Mouse (Mus musculus): Measurements from ENCODE around the gene Foxred2. TPM values are rescaled to one million over a fixed set of nuclear protein-coding genes. Genes with fewer than 3 reads are reported as not detected.

The Foxred2 gene
- total RNA-seq, 2 experiments from 2014 or later: 2.2 to 2.8 TPM

- no peak for DNase-seq
Measured at GRCm38 (mm10) chr15:77949061-77949460, 7.5 kb downstream of the Foxred2 start.

- no peak for DNase-seq
Measured at GRCm38 (mm10) chr15:77945711-77946110, 10.8 kb downstream of the Foxred2 start.

GRCm38 (mm10) chr15:77941563-77941962 is 15.0 kb downstream of the Foxred2 start:
- no peak for DNase-seq

- no peak for DNase-seq
Measured at GRCm38 (mm10) chr15:77938516-77938915, 18.0 kb downstream of the Foxred2 start.

- DNase-seq: no peak
Measured at GRCm38 (mm10) chr15:77935673-77936375, 20.7 kb downstream of the Foxred2 start.

- DNase-seq: no peak
Measured at GRCm38 (mm10) chr15:77934968-77935367, 21.6 kb downstream of the Foxred2 start.

- DNase-seq: no peak
Measured at GRCm38 (mm10) chr15:77934326-77934725, 22.2 kb downstream of the Foxred2 start.

DNA sequence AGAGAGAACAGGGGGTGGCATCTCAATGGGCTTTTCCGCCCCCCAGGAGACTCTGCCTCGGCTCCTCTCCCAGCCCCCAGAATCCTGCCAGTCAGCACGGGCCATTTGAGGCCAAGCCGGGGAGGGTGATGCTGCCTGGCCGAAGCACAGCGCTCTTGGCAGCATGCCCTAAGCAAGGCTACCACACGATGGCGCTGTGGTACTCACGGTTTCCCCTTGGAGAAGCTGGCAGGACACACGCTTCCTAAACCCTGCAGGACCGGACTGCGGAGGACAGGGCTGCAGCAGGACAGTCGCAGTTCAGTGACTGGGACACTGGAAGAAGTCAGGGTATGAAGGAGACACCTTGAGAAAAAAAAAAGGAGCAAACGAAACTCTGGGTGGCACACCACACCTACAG is 22.8 kb downstream of the Foxred2 start:
- peak; percentile 100 for DNase-seq

GRCm38 (mm10) chr15:77933222-77933621 is 23.3 kb downstream of the Foxred2 start:
- DNase-seq: no peak

- DNase-seq: no peak
Measured at GRCm38 (mm10) chr15:77931689-77932016, 24.9 kb downstream of the Foxred2 start.

DNA sequence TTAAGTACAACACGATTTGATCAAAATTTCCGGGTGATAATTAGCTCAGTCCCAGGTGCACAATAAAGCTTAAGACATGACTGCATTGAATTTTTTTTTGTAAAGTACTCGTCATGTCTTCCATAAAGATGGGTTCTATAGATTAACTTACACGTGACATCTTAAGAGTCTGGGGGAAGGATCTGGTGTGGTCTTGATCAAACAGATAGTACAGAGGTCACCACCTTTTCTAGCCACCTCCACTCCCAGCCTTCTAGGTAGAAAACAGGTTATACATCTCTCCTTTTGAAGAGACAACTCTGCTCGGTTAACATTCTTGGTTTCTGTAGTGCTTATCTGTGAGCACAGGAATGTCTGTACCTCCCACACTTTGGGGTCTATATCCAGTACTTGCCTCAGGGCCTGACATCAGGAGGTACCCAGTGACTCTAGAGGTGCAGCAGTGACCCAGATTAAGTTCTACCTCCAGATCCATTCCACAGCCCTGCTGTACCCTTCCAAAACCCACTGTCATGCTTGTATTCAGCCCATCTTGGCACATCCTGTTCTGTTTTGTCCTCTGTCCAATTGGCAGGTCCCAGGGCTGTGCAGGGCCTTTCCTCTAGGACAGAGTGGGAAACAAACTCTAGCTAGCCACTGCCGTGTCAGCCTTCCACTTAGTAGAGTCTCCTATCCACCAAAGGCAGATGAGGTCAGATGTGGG is 25.4 kb downstream of the Foxred2 start:
- DNase-seq: no peak

DNA sequence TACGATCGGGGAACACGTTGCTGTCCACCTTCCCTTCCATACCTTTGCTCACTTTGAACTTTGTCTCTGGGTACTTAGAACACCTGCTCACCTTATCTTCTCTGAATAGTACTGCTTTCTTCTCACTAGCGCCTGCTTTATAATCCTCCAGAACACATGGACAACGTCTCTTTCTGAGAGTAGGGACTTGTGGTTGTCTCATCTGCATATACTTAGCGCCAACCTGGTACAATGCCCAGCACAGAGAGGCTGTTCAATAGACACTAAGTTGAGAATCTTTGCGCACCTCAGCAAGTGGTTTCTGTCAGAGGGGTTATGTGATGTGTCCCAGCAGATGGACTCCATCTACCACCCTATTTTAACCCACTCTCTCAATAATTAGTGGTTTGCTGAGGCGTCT is 26.7 kb downstream of the Foxred2 start:
- DNase-seq: no peak

GRCm38 (mm10) chr15:77928673-77929331 is 27.7 kb downstream of the Foxred2 start, which contains the start of gene Txn2:
Txn2 (minus strand) TSS chr15:77929006.
- DNase-seq: peak; percentile 84

- DNase-seq: no peak
Measured at GRCm38 (mm10) chr15:77928091-77928490, 28.4 kb downstream of the Foxred2 start.

DNA sequence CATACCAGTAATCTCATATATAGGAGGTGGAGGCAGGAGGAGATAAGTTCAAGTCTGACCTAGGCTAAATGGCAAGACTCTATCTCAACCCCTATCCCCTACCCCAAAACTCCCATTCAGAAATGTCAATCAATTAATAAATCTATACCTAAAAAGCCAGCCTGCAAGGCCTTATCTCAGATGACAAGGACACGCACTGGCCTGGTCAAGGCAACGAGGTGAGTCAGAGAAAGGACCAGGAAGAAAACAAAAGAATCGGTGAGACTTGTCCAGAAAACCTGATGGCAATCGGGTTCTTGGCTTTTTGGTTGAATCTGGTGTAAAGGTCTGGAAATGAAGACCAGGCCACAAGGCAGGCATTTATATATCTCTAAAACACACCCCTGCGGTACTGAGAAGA is 29.6 kb downstream of the Foxred2 start:
- no peak for DNase-seq

GRCm38 (mm10) chr15:77925195-77925594 is 31.3 kb downstream of the Foxred2 start:
- DNase-seq: no peak

DNA sequence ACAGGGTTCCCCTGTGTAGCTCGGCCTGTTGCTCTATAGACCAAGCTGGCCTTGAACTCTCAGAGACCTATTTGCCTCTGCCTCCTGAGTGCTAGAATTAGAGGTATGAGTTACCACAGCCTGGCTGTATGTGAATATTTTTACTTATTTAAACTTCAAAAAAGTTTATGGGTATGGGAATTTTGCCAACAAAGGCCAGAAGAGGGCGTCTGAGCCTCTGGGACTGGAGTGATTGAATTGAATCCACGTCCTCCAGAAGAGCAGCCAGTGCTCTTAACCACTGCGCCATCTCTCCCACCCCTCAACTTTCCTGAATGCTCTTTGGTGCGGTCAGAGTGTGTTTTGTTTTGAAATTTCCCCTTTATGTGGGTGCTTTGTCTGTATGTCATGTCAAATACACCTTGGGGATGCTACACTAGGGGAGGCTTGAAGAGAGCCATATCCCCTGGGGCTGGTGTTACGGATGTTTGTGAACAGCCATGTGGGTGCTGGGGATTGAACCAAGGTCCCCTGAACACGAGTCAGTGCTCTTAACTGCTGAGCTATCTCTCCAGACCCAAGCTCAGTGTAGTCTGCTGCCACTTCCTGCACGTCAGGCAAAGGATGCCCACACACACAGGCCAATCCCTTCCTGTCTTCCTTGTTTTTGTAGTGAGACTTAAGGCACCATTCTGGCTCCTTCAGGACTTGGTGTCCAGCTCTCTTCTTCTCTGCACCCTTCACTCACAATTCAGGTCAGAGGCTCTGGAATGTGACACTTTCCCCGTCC is 33.1 kb downstream of the Foxred2 start:
- DNase-seq: no peak

DNA sequence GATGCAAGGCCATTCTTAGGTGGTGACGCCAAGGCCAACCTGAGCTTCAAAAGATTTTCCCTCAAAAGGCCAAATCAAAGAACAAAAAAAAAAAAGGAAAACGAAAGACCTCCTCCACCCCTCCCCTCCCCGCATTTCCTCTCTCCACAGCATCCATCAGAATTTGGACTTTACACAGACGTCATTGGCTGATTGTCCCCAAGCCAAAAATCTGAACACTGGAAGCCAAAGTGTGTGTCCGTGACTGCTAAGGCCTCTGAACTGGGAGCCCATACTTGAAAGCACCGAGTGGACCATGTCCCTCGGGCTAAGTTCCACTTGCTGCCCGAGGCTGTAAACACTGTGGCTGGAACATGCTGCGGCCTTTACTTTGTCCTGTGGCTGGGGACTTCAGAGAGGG is 33.8 kb downstream of the Foxred2 start:
- DNase-seq: no peak

DNA sequence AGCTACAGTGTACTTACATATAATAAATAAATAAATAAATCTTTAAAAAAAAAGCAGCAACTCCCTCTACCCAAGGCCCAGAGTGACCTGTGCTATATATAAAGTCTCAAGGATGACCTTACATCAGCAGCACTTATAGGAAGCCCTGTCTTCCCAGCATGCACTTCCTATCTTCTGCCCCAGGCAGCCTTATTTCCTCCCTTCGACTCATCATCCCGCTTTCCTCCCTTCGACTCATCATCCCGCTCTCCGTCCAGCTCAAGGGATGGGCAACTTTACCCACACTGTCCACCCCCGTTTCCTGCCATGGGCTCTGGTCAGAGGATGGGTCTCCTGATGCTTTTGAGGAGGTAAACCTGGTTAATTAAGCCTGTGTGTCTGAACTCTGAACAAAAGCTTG is 34.9 kb downstream of the Foxred2 start:
- no peak for DNase-seq

GRCm38 (mm10) chr15:77920511-77921462 is 35.7 kb downstream of the Foxred2 start:
- no peak for DNase-seq

DNA sequence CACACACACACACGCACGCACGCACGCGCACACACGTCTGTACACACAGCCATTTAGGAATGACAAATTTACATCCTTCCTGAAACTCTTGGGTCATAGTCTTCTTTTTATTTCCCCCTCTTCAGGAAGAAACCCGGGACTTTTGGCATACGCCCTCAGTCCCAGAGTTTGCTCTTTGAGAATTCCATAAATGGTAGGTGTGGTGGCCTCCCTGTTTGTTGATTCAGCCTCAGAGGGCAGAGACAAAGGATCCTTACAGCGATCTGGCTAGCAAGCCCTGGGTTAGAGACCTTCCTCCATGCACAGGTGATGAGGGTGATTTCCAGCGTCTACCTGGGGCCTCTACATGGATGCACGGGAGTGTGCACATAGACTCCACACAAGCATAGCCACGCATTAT is 37.1 kb downstream of the Foxred2 start:
- DNase-seq: no peak
